Mouse (Mus musculus) midbrain, postnatal 0 days (tissue): ENCODE measurements around the gene Tubb2a. TPM values are rescaled to one million over a fixed set of nuclear protein-coding genes. Genes with fewer than 3 reads are reported as not detected.

Experiments used
- ATAC-seq: fragments of 200-750 bp; cut with Nextera tagmentation; 2 replicates; pipeline ENCODE4 v1.8.0; 2017; ENCODE audit warnings: moderate number of reproducible peaks, mild to moderate bottlenecking, moderate TSS enrichment, moderate library complexity; ENCODE audit not compliant: low FRiP score
- DNase-seq: peaks from one replicate; pipeline ENCODE4 v3.0.0-alpha.2; 2015; ENCODE audit warnings: low spot score
- H3K27ac ChIP-seq: fragments of 300-500 bp; sonication (generic); 2 replicates; pipeline ENCODE4 v1.5.1; 2014; ENCODE audit warnings: low read depth, mild to moderate bottlenecking, low read length, mixed read lengths
- H3K27me3 ChIP-seq: fragments of 300-500 bp; sonication (generic); 2 replicates; pipeline ENCODE4 v1.6.1; 2014; ENCODE audit warnings: low read length, control low read depth, mixed read lengths; ENCODE audit not compliant: insufficient read depth
- H3K36me3 ChIP-seq: fragments of 300-500 bp; sonication (generic); 2 replicates; pipeline ENCODE4 v1.6.1; 2014; ENCODE audit warnings: low read length, control low read depth, mixed read lengths; ENCODE audit not compliant: insufficient read depth
- H3K4me1 ChIP-seq: fragments of 300-500 bp; sonication (generic); 2 replicates; pipeline ENCODE4 v1.6.1; 2014; ENCODE audit warnings: mild to moderate bottlenecking, control low read depth, antibody characterized with exemption, low read length, mixed read lengths; ENCODE audit not compliant: insufficient read depth
- H3K4me2 ChIP-seq: fragments of 300-500 bp; sonication (generic); 2 replicates; pipeline ENCODE4 v1.6.1; 2014; ENCODE audit warnings: low read depth, mild to moderate bottlenecking, low read length, mixed read lengths; ENCODE audit not compliant: poor library complexity, severe bottlenecking
- H3K4me3 ChIP-seq: fragments of 300-500 bp; sonication (generic); 2 replicates; pipeline ENCODE4 v1.5.1; 2014; ENCODE audit warnings: low read depth, mild to moderate bottlenecking, low read length, moderate library complexity
- H3K9ac ChIP-seq: fragments of 300-500 bp; sonication (generic); replicated peaks from 2 replicates; pipeline ENCODE4 v1.6.1; 2014; ENCODE audit warnings: mild to moderate bottlenecking, low read length, moderate library complexity, mixed read lengths; ENCODE audit not compliant: poor library complexity, severe bottlenecking
- H3K9me3 ChIP-seq: fragments of 300-500 bp; sonication (generic); 2 replicates; pipeline ENCODE4 v1.6.1; 2016; ENCODE audit warnings: low read length, control low read depth
- CTCF ChIP-seq: IDR thresholded peaks from 2 replicates; pipeline ENCODE4 v1.5.1; 2016; ENCODE audit warnings: antibody characterized with exemption, mild to moderate bottlenecking
- WGBS: fragments of 180-500 bp; shearing (Covaris S2); extraction: QIAGEN DNeasy Blood & Tissue Kit; methylation state at CpG from one replicate; pipeline ENCODE4 v1.1.7; 2014; 5-methylcytosine and 5-hydroxymethylcytosine counted together
- polyA plus RNA-seq: library from polyadenylated mRNA; unstranded; fragments of >200 nt; fragmentation: Nextera tagmentation; extraction: Ambion mirVana; gene quantifications from 2 replicates; pipeline ENCODE4 v1.2.1, GENCODE M21; 2015
- total RNA-seq: library from RNA; depleted of rRNA; stranded (reverse); fragments of >200 nt; gene quantifications from 2 replicates; pipeline ENCODE4 v1.2.3, GENCODE M21; 2014

Tubb2a gene
- total and polyA plus RNA-seq, 2 experiments from 2014 or later, result 4,276 to 6,629 TPM

DNA sequence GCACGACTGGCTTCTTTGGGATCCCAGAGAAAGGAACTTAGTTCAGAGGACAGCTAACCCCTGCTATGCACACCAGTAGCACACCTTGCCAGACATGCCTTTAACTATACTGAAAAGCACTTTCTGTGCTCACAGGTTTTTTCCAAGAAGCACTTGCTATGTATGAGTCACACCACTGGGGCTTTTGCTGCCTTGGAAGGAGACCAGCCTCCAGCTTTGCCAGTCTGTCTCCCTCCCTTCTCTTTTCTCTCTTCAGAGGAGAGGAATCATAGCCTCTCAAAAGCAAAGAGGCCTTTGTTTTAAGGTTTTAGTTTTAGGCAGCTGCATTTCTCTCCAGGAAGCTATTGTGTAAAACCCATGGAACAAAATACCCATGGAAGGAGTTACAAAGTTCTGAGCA lies 11.5 kb downstream of the Tubb2a start:
- Histone ChIP-seq H3K4me3 (no peak overlapping the region), H3K4me1 (no peaks in the 10 kb centered on the region), H3K9me3 (no peaks in the 10 kb centered on the region), H3K9ac (0 out of 2 replicates have a peak overlapping the region, but pooled peaks have one; percentile 24), H3K36me3 (peaks cover 16% of the 10 kb centered on the region), H3K27ac (no peak overlapping the region), H3K4me2 (no peak overlapping the region), H3K27me3 (no peaks in the 10 kb centered on the region)
- DNase-seq (no peak), ATAC-seq (no peak)
- TF ChIP-seq CTCF, result peak; percentile 30
- WGBS, result 14% methylated on average over 1 of the region's 1 CpGs

- Histone ChIP-seq H3K36me3 (peaks cover 16% of the 10 kb centered on the region), H3K4me2 (no peak overlapping the region), H3K27me3 (no peaks in the 10 kb centered on the region), H3K9me3 (no peaks in the 10 kb centered on the region), H3K4me3 (no peak overlapping the region), H3K9ac (no peak overlapping the region), H3K4me1 (no peaks in the 10 kb centered on the region), H3K27ac (no peak overlapping the region)
- DNase-seq (no peak), ATAC-seq (no peak)
- 94% methylated on average over 10 of the region's 10 CpGs for WGBS
- no peak for TF ChIP-seq CTCF
Observed at GRCm38 (mm10) chr13:34062466-34062865, 15.3 kb downstream of the Tubb2a start.

GRCm38 (mm10) chr13:34060061-34060460 lies 17.7 kb downstream of the Tubb2a start:
- Histone ChIP-seq H3K36me3 (peaks cover 23% of the 10 kb centered on the region), H3K4me3 (no peak overlapping the region), H3K27ac (no peak overlapping the region), H3K4me1 (no peaks in the 10 kb centered on the region), H3K9ac (no peak overlapping the region), H3K4me2 (no peak overlapping the region), H3K9me3 (no peaks in the 10 kb centered on the region), H3K27me3 (no peaks in the 10 kb centered on the region)
- DNase-seq (peak; percentile 57), ATAC-seq (no peak; the same call in 1 of the 2 replicates)
- 90% methylated on average over 9 of the region's 9 CpGs for WGBS
- no peak for TF ChIP-seq CTCF

DNA sequence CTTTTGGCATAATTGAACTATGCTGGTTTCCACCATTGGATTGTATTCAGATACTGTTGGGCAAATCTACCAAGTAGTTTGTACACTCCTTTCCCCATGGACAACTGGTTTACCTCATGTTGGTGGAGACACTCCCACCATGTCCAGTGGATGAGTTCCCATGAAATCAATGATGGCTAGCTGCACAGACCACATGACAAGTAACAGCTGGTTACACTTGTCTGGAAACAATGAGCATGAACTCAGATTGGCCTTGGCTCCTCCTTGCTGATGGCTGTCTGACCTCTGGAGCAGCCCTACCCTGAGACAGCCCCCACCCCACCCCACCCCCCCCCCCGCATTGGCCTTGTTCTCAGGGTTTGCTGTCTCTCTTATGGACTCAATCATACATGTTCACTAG lies 20.6 kb downstream of the Tubb2a start:
- H3K4me2 ChIP-seq, result no peak overlapping the region
- ATAC-seq, result no peak
- H3K4me3 ChIP-seq, result no peak overlapping the region
- TF ChIP-seq CTCF, result no peak
- H3K9me3 ChIP-seq, result no peaks in the 10 kb centered on the region
- no peak overlapping the region for H3K27ac ChIP-seq
- no peak overlapping the region for H3K9ac ChIP-seq
- no peaks in the 10 kb centered on the region for H3K4me1 ChIP-seq
- no peak for DNase-seq
- WGBS, result 77% methylated on average over 1 of the region's 1 CpGs
- H3K27me3 ChIP-seq, result no peaks in the 10 kb centered on the region
- peaks cover 13% of the 10 kb centered on the region for H3K36me3 ChIP-seq

DNA sequence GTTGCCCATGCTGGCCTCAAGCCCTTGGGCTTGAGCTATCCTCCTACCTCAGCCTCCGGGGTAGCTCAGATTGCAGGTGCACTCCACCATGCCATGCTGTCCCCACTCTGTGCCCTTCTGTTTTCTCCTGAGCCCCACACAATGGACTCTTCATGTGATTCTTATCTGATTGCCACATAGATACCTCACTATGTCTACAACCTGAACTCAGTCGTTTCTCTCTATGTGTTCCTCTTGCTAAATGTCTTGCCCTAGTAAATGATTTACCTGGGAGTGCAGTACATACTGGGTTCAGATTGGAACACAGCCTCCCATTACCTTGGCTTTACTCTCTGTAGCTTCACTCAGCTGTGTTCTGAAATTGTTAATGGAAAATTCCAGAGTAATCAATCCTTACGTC lies 22.8 kb downstream of the Tubb2a start:
- Histone ChIP-seq H3K4me2 (no peak overlapping the region), H3K27me3 (no peaks in the 10 kb centered on the region), H3K9me3 (no peaks in the 10 kb centered on the region), H3K9ac (no peak overlapping the region), H3K4me3 (no peak overlapping the region), H3K27ac (no peak overlapping the region), H3K4me1 (no peaks in the 10 kb centered on the region), H3K36me3 (peaks cover 20% of the 10 kb centered on the region)
- ATAC-seq (no peak), DNase-seq (no peak)
- TF ChIP-seq CTCF, result no peak
- 92% methylated on average over 3 of the region's 3 CpGs for WGBS

DNA sequence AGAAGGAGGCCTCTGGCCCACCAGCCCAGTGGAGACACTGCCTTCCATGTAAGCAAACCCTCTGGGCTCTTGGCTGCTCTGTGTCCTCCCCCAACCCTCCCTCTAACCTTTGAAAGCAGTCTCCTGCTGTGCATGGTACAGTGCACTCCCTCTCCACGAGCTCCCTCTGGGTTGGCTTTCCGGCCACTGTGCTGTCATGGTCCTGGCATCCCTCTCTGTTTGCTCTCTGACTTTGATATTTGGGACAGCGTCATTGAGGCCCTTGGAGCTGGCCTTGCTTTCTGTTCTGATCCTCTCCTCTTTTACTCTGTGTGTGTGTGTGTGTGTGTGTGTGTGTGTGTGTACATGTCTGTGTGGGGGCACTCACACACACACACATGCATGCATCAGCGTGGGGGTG lies 23.4 kb downstream of the Tubb2a start:
- WGBS, result 62% methylated on average over 4 of the region's 4 CpGs
- Histone ChIP-seq H3K27ac (no peak overlapping the region), H3K9me3 (no peaks in the 10 kb centered on the region), H3K4me3 (no peak overlapping the region), H3K27me3 (no peaks in the 10 kb centered on the region), H3K4me2 (no peak overlapping the region), H3K36me3 (peaks cover 20% of the 10 kb centered on the region), H3K9ac (no peak overlapping the region), H3K4me1 (no peaks in the 10 kb centered on the region)
- ATAC-seq (no peak), DNase-seq (no peak)
- TF ChIP-seq CTCF, result no peak
